Mouse (Mus musculus) 3T3-L1 (cell line): ENCODE results near the gene Jade2.

Experiments
- DNase-seq: peaks from one replicate; pipeline ENCODE4 v3.0.0-alpha.2; 2015; ENCODE audit warnings: low read depth, low spot score

Jade2 gene

DNA sequence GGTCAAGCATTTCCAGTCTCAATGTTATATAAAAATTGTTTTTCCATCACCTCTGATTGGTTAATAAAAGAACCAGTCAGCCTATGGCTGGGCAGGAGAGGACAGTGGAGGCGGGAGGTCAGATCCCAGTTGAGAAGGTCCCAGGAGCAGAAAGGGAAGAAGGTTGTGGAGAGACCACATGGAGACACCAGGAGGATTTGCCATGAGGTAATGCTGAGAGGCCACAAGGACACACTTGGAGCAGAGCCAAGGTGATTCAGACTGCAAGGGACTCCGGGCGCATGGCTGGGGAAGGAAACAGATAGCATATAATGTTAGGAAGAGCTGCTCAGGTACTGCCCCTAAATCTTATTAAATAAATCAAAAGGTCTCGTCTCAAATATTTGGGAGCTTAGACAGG, 61.2 kb downstream of the Jade2 start:
- no peak for DNase-seq

DNA sequence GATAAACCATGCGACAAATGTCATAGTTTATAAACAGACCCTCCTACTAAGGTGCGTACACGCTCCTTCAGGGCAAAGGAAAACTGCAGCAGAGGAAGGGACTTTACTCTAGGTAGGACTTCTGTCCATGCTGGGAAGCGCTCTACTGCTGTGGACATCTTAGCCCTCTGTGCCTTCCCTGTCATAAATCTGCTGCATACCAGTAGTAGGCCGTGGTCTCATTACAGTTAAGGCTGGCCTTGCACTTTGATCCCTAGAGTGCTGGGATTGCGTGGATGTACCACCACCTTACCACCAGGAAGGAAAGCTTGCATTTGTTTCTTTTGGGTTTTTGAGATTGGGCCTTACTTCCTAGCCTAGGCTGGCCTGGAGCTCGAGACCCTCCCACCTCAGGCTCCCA, 66.8 kb downstream of the Jade2 start:
- no peak for DNase-seq

DNA sequence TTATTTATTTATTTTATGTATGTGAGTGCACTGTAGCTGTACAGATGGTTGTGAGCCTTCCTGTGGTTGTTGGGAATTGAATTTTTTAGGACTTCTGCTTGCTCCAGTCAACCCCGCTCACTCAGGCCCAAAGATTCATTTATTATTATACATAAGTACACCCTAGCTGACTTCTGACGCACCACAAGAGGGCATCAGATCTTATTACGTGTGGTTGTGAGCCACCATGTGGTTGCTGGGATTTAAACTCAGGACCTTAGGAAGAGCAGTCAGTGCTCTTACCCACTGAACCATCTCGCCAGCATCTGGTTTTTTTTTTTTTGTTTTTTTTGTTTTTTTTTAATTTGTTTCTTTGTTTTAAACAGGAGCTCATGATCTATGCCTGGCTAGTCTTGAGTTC, 67.7 kb downstream of the Jade2 start:
- DNase-seq: peak; percentile 55

DNA sequence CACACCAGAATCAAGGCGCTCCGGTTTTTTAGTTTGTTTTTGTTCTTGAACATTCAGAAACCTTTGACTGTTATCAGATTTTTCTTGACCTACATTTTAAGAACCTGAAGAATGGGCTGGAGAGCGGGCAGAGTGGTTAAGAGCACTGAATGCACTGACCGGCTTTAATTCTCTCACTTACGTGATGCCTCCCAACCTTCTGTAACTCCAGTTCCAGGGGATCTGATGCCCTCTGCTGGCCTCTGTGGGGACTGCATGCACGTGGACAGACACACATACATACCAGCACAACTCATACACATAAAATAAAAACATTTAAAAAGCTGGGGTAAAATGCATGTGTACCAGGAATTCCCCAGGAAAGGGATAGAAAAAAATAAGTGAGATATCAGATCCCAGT, 71.5 kb downstream of the Jade2 start:
- peak; percentile 74 for DNase-seq

DNA sequence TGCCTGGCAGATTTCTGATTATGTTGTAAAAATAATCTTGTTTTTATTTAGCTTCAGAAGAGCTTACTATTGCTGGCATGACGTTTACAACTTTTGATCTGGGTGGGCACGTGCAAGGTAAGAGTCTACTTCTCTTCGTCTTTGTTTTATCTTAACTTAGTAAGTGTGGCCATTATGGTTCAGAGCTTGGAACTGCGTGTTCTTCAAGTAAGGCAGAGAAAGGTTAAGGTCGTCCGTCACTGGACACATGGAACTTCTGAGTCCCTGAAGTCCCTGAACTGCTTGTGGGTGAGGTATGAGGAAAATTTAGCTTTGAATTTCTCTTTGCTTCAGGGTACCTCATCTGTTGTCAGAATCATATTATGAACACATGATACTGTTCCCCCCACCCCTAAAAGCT, 74.7 kb downstream of the Jade2 start:
- DNase-seq: no peak

DNA sequence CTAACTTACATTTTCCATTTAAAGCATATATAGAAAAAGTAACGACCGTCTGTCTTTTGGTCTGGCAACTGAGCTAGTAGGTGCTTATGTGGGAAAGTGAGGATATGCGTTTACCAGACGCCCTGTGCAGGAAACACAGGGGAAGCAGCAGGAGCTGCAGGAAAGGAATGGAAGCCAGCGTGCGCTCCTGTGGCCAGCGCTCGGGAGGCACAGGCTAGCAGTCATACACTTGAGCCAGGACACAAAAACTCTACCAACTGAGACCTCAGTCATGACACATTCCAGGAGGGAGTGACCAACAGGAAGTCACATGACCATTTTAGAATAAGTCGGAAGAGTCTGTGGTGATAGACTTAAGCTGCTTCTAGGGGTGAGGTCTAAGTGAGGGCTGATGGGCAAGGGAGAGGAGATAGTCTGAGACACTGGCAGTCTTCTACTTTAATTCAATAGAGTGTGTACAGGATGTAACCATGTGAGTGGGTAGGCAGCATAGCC, 76.6 kb downstream of the Jade2 start:
- DNase-seq: no peak

DNA sequence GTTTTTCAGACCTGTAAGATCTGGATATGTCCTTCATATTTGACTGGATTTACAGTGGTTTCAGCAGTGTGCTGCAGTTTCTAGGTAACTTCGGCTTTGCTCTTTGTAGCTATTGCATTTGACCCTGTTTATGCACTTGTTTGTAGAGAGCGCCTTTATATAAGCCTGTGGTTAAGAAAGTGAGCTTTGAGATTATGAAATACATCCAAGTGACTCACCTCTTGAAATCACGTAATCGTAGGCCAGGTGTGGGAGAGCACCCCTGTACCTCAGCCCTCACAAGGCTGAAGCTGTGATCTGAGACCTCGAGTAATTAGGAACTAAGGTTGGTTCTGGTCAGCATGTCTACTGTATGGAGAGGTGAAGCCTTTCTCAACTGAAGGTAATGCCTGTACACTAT, 80.0 kb downstream of the Jade2 start:
- DNase-seq: no peak

DNA sequence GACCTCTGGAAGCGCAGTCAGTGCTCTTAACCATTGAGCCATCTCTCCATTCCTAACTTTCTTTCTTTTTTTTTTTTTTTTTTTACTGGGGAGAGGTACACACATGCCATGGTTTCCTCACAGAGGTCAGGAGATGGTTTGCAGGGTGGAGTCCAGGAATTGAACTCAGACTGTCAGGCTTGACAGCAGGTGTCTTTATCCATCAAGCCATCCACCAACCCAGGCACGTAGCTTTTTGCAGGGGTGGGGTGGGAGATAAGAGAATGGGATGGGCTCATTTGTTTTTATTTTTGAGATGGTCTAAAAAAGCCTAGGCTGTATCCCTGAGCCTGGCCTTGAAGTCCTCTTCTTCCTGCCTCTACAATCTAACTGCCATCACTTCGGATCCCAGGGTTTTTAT, 81.9 kb downstream of the Jade2 start:
- DNase-seq: no peak

DNA sequence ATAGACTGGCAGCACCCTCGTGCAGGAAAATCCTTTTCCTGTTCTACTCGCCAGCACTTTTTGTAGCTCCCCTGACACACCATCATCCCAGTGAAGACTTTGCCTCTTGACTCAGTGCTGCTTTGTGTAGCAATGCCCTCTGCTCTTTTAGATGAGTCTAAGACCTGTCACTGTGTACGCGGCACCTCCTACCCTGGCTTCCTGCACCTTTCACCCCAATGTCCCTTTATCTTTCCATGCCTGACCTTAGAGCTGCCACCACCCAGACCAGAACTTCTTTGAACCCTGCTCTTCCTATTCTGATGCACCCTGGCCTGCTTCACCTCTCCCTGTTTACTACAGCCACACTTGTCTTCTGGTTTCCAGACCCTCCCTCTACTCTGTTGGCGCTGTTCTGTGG, 89.2 kb downstream of the Jade2 start:
- no peak for DNase-seq

DNA sequence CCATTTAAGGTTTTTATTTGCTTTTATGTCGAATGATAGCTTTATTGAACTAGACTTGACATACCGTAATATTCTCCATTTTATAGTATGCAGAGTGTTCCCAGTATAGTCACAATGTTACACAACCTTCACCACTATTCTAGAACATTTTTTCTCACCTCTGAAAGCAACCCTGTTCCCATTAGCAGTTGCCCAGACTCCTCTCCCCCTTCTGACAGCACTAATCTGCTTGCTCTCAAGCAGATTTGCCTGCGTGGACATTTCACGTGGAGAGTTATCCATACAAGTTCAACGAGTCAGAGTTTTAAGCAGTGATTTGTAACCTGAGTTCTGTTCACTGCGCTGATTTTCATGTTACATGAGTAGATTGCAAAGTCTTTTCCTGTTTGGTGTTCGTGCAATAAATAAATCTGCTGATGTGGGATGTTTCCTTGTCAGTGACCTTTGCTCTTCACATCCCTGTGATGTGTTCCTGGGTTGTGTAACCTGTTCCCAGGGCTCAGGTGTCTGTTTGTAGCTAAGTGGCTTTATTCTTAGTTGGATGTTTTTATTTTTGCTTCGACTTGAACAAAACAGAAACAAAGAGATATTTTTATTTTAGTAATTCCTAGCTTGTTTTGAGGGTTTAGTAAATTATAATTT, 89.8 kb downstream of the Jade2 start:
- DNase-seq: no peak

DNA sequence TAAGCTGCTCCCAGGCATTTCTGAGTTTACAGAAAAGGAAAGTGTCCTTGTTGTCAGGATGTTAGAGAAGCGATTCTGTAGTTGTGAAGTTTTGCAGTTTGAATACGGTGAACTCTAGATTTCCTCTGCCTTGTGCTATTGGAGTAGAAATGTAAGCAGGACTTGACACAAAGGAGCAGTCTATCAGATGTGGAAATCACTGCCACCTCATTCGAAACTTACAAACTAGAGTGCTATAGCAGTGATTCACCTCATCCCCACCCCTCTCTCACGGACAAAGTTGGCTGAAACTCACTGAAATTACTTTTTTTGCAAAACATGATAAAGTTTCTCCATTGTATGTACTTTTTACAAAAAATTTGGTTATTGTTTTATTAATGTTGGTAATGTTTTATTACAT, 92.6 kb downstream of the Jade2 start:
- peak; percentile 47 for DNase-seq

DNA sequence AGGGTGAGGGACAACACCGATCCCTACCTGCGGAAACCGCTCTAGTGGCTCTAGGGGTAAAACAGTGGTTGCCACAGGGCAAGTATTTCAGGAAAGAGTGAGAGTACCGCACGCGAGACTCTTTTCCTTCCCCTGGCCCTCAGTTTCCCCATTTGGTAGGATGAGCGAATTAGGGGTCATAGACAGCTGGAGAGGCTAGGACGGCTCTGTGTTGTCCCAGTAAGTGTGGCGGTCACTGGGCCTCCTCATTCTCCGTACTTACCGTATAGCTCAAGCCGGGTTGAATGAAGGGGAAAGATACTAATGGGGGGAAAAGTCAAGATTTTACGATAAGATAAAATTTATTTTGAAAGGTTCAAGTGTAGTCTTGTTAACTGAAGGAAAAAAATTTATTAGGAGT, 93.5 kb downstream of the Jade2 start:
- no peak for DNase-seq
